Mouse (Mus musculus) layer of hippocampus, adult 18-20 months (tissue): ENCODE data around the gene Zfp30. TPM values are rescaled to one million over a fixed set of nuclear protein-coding genes. Genes with fewer than 3 reads are reported as not detected.
A peak's percentile ranks its signal among the peaks of the same experiment; 100 is the strongest.

ENCODE experiments used
- DNase-seq, 2 experiments: peaks; one replicate each; pipeline ENCODE4 v3.0.0; 2022; ENCODE audit warnings: low spot score in 2 of 2
- long read RNA-seq: library from polyadenylated mRNA; stranded (forward); transcript quantifications from one replicate; pipeline ENCODE4 v2.0.0, GENCODE M21; 2021
- total RNA-seq, 2 experiments: library from RNA; stranded (reverse); gene quantifications; 2 replicates each; pipeline ENCODE4 v1.2.3; 2021

The Zfp30 gene
- 10 to 100 TPM; 10.3 to 10.6 TPM for total RNA-seq
- long read RNA-seq, partial matches to known transcripts: 1 of 8 reads
- long read RNA-seq, other reads (novel, unspliced or antisense): 6 of 8 reads

GRCm38 (mm10) chr7:29783871-29784551, at the start of gene Zfp30:
TSS of gene Zfp30 (plus strand) at chr7:29783998.
- DNase-seq: peak; percentile 78 to 87

GRCm38 (mm10) chr7:29742258-29742657, 41.5 kb upstream of the Zfp30 start:
- no peak for DNase-seq

GRCm38 (mm10) chr7:29760476-29760875, 23.3 kb upstream of the Zfp30 start:
- DNase-seq: no peak

- no peak for DNase-seq
Measured at GRCm38 (mm10) chr7:29764702-29765101, 19.1 kb upstream of the Zfp30 start.

GRCm38 (mm10) chr7:29767058-29767686, 16.6 kb upstream of the Zfp30 start:
- peak; percentile 79 to 93 for DNase-seq

- DNase-seq: peak; percentile 88 to 97
Measured at GRCm38 (mm10) chr7:29768090-29768900, 15.5 kb upstream of the Zfp30 start, which contains the start of gene Zfp84. TSS of gene Zfp84 (plus strand) at chr7:29768552.

GRCm38 (mm10) chr7:29768980-29769379, 14.8 kb upstream of the Zfp30 start:
- DNase-seq: no peak

GRCm38 (mm10) chr7:29773503-29773902, 10.3 kb upstream of the Zfp30 start:
- no peak for DNase-seq

- no peak for DNase-seq
Measured at GRCm38 (mm10) chr7:29774371-29774770, 9.4 kb upstream of the Zfp30 start.

GRCm38 (mm10) chr7:29776568-29776967, 7.2 kb upstream of the Zfp30 start:
- no peak for DNase-seq

- no peak for DNase-seq
Measured at GRCm38 (mm10) chr7:29777372-29777771, 6.4 kb upstream of the Zfp30 start.

- DNase-seq: no peak
Measured at GRCm38 (mm10) chr7:29785023-29785422, 1.2 kb downstream of the Zfp30 start.

- DNase-seq: no peak
Measured at GRCm38 (mm10) chr7:29785888-29786287, 2.1 kb downstream of the Zfp30 start.

GRCm38 (mm10) chr7:29792906-29793305, 9.1 kb downstream of the Zfp30 start:
- DNase-seq: no peak

- no peak for DNase-seq
Measured at GRCm38 (mm10) chr7:29807046-29807445, 23.2 kb downstream of the Zfp30 start.

GRCm38 (mm10) chr7:29812244-29812643, 28.4 kb downstream of the Zfp30 start:
- no peak for DNase-seq

- DNase-seq: no peak
Measured at GRCm38 (mm10) chr7:29814381-29814780, 30.6 kb downstream of the Zfp30 start.

GRCm38 (mm10) chr7:29815061-29815784, 31.4 kb downstream of the Zfp30 start:
- no peak for DNase-seq

GRCm38 (mm10) chr7:29815910-29816429, 32.2 kb downstream of the Zfp30 start, which contains the start of gene Zfp790:
TSS of gene Zfp790 (plus strand) at chr7:29816114.
- peak; percentile 91 to 96 for DNase-seq

- DNase-seq: peak; percentile 75 to 90
Measured at GRCm38 (mm10) chr7:29818619-29819254, 34.9 kb downstream of the Zfp30 start.
